Mouse (Mus musculus) midbrain, embryonic 10.5 days (tissue): ENCODE results near the gene Oaz1. TPM values are rescaled to one million over a fixed set of nuclear protein-coding genes. Genes with fewer than 3 reads are reported as not detected.

Source experiments
- DNase-seq: peaks from one replicate; pipeline ENCODE4 v3.0.0-alpha.2; 2017; ENCODE audit warnings: low spot score
- H3K27ac ChIP-seq: fragments of 300-500 bp; sonication (generic); replicated peaks from 2 replicates; pipeline ENCODE4 v1.5.1; 2016; ENCODE audit warnings: mild to moderate bottlenecking
- H3K27me3 ChIP-seq: fragments of 300-500 bp; sonication (generic); 2 replicates; pipeline ENCODE4 v1.6.1; 2016; ENCODE audit warnings: low read depth, mild to moderate bottlenecking; ENCODE audit not compliant: poor library complexity, severe bottlenecking
- H3K36me3 ChIP-seq: fragments of 300-500 bp; sonication (generic); 2 replicates; pipeline ENCODE4 v1.6.1; 2016; ENCODE audit warnings: mild to moderate bottlenecking, moderate library complexity
- H3K4me1 ChIP-seq: fragments of 300-500 bp; sonication (generic); 2 replicates; pipeline ENCODE4 v1.6.1; 2016
- H3K4me3 ChIP-seq: fragments of 300-500 bp; sonication (generic); 2 replicates; pipeline ENCODE4 v1.5.1; 2016; ENCODE audit warnings: mild to moderate bottlenecking, moderate library complexity
- H3K9me3 ChIP-seq: fragments of 300-500 bp; sonication (generic); replicated peaks from 2 replicates; pipeline ENCODE4 v1.6.1; 2016; ENCODE audit warnings: mild to moderate bottlenecking
- WGBS: fragments of 180-500 bp; shearing (Covaris S2); methylation state at CpG from one replicate; pipeline ENCODE4 v1.1.7; 2016; 5-methylcytosine and 5-hydroxymethylcytosine counted together
- microRNA counts: library from miRNA; unstranded; fragments of <30 nt; microRNA quantifications from one replicate; lab custom pipeline; 2017
- microRNA-seq: library from miRNA; unstranded; fragments of <30 nt; microRNA quantifications from one replicate; pipeline ENCODE4, GENCODE M21; 2017
- polyA plus RNA-seq: library from polyadenylated mRNA; unstranded; fragments of >200 nt; fragmentation: Nextera tagmentation; extraction: Ambion mirVana; gene quantifications from 2 replicates; pipeline ENCODE4 v1.2.1, GENCODE M21; 2016

The Oaz1 gene
- polyA plus RNA-seq, 1 experiment from 2014 or later, result 2,347 TPM

DNA sequence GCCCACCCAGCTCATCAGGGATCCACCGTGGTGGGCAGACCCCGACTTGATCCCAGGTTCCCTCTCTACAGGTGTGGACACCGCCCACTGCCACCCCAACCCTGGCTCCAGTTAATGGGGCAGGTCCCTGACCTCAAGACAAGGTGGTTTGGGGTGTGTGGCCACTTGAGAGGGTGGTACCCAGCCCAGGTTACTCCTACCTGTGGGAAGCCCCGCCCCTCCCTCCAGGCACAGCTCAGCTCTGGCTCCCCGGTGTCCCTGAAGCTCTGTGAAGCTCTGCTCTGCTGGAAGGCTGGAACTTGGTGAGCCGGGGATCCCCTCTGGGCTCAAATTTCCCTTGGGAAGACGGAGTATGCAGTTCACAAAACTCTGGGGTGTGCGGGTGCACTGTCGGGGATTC lies 45.1 kb downstream of the Oaz1 start, which contains the start of gene Tmprss9:
Gene Tmprss9, plus strand, starts transcription at position 268 of the 400 bp plus-strand sequence.
- 35% methylated on average over 9 of the region's 9 CpGs for WGBS
- Histone ChIP-seq H3K9me3 (no peaks in the 10 kb centered on the region), H3K27ac (no peak within 1 kb of the TSS; the same call in 1 of the 2 replicates)

GRCm38 (mm10) chr10:80874035-80874434 lies 47.6 kb downstream of the Oaz1 start:
- H3K36me3 ChIP-seq, result no peaks in the 10 kb centered on the region

More for the DNA sequence above, 45.1 kb downstream of the Oaz1 start, which contains the start of gene Tmprss9:
- peaks cover 18% of the 10 kb centered on the region; the same call in 1 of the 2 replicates for H3K4me1 ChIP-seq
- no peak within 1 kb of the TSS for H3K4me3 ChIP-seq
- peaks cover 5% of the 10 kb centered on the region; the same call in 1 of the 2 replicates for H3K27me3 ChIP-seq
- peaks cover 18% of the 10 kb centered on the region for H3K36me3 ChIP-seq
- DNase-seq, result no peak

GRCm38 (mm10) chr10:80876028-80876427 lies 49.6 kb downstream of the Oaz1 start:
- Histone ChIP-seq H3K9me3 (no peaks in the 10 kb centered on the region), H3K4me3 (peak overlapping the region; percentile 20; the same call in 1 of the 2 replicates), H3K27me3 (peaks cover 10% of the 10 kb centered on the region), H3K4me1 (peaks cover 23% of the 10 kb centered on the region; the same call in 1 of the 2 replicates), H3K36me3 (no peaks in the 10 kb centered on the region), H3K27ac (no peak overlapping the region)
- DNase-seq, result peak; percentile 58
- 28% methylated on average over 5 of the region's 5 CpGs for WGBS

More at GRCm38 (mm10) chr10:80874035-80874434, 47.6 kb downstream of the Oaz1 start:
- H3K27me3 ChIP-seq, result peaks cover 10% of the 10 kb centered on the region; the same call in 1 of the 2 replicates
- 83% methylated on average over 9 of the region's 9 CpGs for WGBS
- peaks cover 23% of the 10 kb centered on the region; the same call in 1 of the 2 replicates for H3K4me1 ChIP-seq
- no peak for DNase-seq
- no peak overlapping the region for H3K4me3 ChIP-seq
- H3K27ac ChIP-seq, result no peak overlapping the region
- H3K9me3 ChIP-seq, result no peaks in the 10 kb centered on the region

GRCm38 (mm10) chr10:80876594-80876993 lies 50.1 kb downstream of the Oaz1 start:
- 35% methylated on average over 3 of the region's 3 CpGs for WGBS
- no peak for DNase-seq

More at GRCm38 (mm10) chr10:80876594-80876993, 50.1 kb downstream of the Oaz1 start:
- H3K9me3 ChIP-seq, result no peaks in the 10 kb centered on the region
- no peak overlapping the region for H3K4me3 ChIP-seq
- no peak overlapping the region; the same call in 1 of the 2 replicates for H3K27ac ChIP-seq
- H3K4me1 ChIP-seq, result peaks cover 23% of the 10 kb centered on the region; the same call in 1 of the 2 replicates
- peaks cover 10% of the 10 kb centered on the region for H3K27me3 ChIP-seq
- H3K36me3 ChIP-seq, result no peaks in the 10 kb centered on the region

MicroRNAs encoded within 50 kb of the gene (microRNA counts, 519-probe panel; counts per million panel counts)
- not detected for microRNA mmu-miR-1982 (lab: Ali Mortazavi, UCI)

Small RNA genes lying within 50 kb of the gene (microRNA-seq; reads per million reads assigned to microRNA genes)
- gene Mir1982, result 3.9 reads per million, percentile 8 among the genes with 10 or more reads in this experiment

Other genes with a start within 250 kb of the Oaz1 start
- 4.8 and 6.1 TPM in 2 replicates for gene Klf16, start 249.3 kb upstream of the Oaz1 start, polyA plus RNA-seq
- gene Abhd17a, start 236.3 kb upstream of the Oaz1 start, polyA plus RNA-seq, result 86.8 and 87.3 TPM in 2 replicates
- gene Scamp4, start 223.8 kb upstream of the Oaz1 start, polyA plus RNA-seq, result 91.0 and 94.1 TPM in 2 replicates
- gene Adat3, start 223.8 kb upstream of the Oaz1 start, polyA plus RNA-seq, result 10.6 and 10.8 TPM in 2 replicates
- 5.6 and 6.4 TPM in 2 replicates for gene Gm49322, start 220.6 kb upstream of the Oaz1 start, polyA plus RNA-seq
- gene Csnk1g2, start 203.8 kb upstream of the Oaz1 start, polyA plus RNA-seq, result 131 and 151 TPM in 2 replicates
- 70.3 and 75.2 TPM in 2 replicates for gene Btbd2, start 169.6 kb upstream of the Oaz1 start, polyA plus RNA-seq
- 82.7 and 84.7 TPM in 2 replicates for gene Mknk2, start 148.5 kb upstream of the Oaz1 start, polyA plus RNA-seq
- 69.9 and 73.9 TPM in 2 replicates for gene Mob3a, start 124.7 kb upstream of the Oaz1 start, polyA plus RNA-seq
- 8.9 and 15.7 TPM in 2 replicates for gene Izumo4, start 124.5 kb upstream of the Oaz1 start, polyA plus RNA-seq
- gene Ap3d1, start 84.4 kb upstream of the Oaz1 start, polyA plus RNA-seq, result 57.1 and 62.5 TPM in 2 replicates
- gene Dot1l, start 71.5 kb upstream of the Oaz1 start, polyA plus RNA-seq, result 19.1 and 19.8 TPM in 2 replicates
- gene Sf3a2, start 28.5 kb upstream of the Oaz1 start, polyA plus RNA-seq, result 108 and 112 TPM in 2 replicates
- gene Plekhj1, start 28.0 kb upstream of the Oaz1 start, polyA plus RNA-seq, result 184 and 191 TPM in 2 replicates
- gene Amh, start 21.4 kb upstream of the Oaz1 start, polyA plus RNA-seq, result 0.07 TPM in 1 of 2 replicates, not detected in the other
- gene Jsrp1, start 13.2 kb upstream of the Oaz1 start, polyA plus RNA-seq, result 0.44 and 0.71 TPM in 2 replicates
- 1.1 and 1.4 TPM in 2 replicates for gene Lingo3, start 17.4 kb downstream of the Oaz1 start, polyA plus RNA-seq
- 322 and 326 TPM in 2 replicates for gene Lsm7, start 28.6 kb downstream of the Oaz1 start, polyA plus RNA-seq
- 42.8 and 45.6 TPM in 2 replicates for gene Sppl2b, start 28.6 kb downstream of the Oaz1 start, polyA plus RNA-seq
- gene Tmprss9, start 45.2 kb downstream of the Oaz1 start, polyA plus RNA-seq, result 0.02 and 0.09 TPM in 2 replicates
- 335 and 382 TPM in 2 replicates for gene Timm13, start 74.3 kb downstream of the Oaz1 start, polyA plus RNA-seq
- gene Lmnb2, start 91.6 kb downstream of the Oaz1 start, polyA plus RNA-seq, result 77.9 and 84.7 TPM in 2 replicates
- gene Gadd45b, start 103.4 kb downstream of the Oaz1 start, polyA plus RNA-seq, result 6.1 and 9.2 TPM in 2 replicates
- 6.0 and 8.4 TPM in 2 replicates for gene Gng7, start 188.3 kb downstream of the Oaz1 start, polyA plus RNA-seq
- gene Diras1, start 199.0 kb downstream of the Oaz1 start, polyA plus RNA-seq, result 3.0 and 6.4 TPM in 2 replicates
- 17.4 and 26.6 TPM in 2 replicates for gene Slc39a3, start 210.8 kb downstream of the Oaz1 start, polyA plus RNA-seq
- gene Sgta, start 233.5 kb downstream of the Oaz1 start, polyA plus RNA-seq, result 289 and 314 TPM in 2 replicates
- gene Thop1, start 243.4 kb downstream of the Oaz1 start, polyA plus RNA-seq, result 87.1 and 107 TPM in 2 replicates